8 mouse cellular contexts compared by ENCODE assay signal in the genomic region with DNA sequence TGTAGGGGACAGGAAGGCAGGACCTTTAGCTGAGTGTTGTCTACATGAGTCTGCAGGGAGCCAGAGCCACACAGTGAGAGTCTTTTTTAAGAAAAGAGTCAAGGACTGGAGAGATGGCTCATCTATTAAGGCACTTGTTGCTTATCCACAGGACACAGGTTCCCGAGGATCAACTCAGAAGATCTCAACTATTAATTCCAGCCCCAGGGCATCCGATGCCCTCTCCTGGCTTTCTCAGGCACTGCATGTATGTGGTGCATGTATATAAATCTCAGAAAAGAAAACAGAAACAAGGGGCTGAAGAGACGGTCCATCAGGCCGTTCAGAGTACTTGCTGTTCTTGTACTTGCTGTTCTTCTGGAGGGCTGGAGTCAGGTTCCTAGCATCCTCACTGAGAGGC. TPM values are rescaled to one million over a fixed set of nuclear protein-coding genes. Genes with fewer than 3 reads are reported as not detected.
DNase-seq lines count a peak whose midpoint lies in the region; ATAC-seq and TF ChIP-seq lines count a peak whose summit lies in the region.
"Had no signal": no experiment of that assay in that cellular context is flagged by ENCODE, and none has a peak within 500 bp of the region (broad histone marks: within the 10 kb centered on the region; RNA-seq: fewer than 3 reads in every experiment).

No protein-coding gene starts in this region.

- no peak overlapping the region for H3K4me3 ChIP-seq in intestine, embryonic 14.5 days (ENCODE audit: low read depth, low read length)
- no peak overlapping the region for H3K4me3 ChIP-seq in intestine, embryonic 16.5 days (ENCODE audit: low read length)
- H3K4me3 ChIP-seq in E14TG2a.4 (replicated peaks; ENCODE audit: low read length) = no peak overlapping the region
- H3K4me3 ChIP-seq: liver, embryonic 13.5 days had no signal

- peak; percentile 73 for DNase-seq in intestine, embryonic 14.5 days (ENCODE audit: low spot score)
- DNase-seq in NIH3T3 (ENCODE audit: low read depth) = peak; percentile 83
- DNase-seq in kidney, postnatal 36 days = peak; percentile 43 to 74
- DNase-seq in thymus, postnatal 36 days = peak; percentile 25 to 33
- no peak for DNase-seq in urinary bladder, postnatal 36 days (ENCODE audit: low spot score in 2 of 2)
- DNase-seq: liver, embryonic 13.5 days had no signal

- TF ChIP-seq CTCF in E14TG2a.4 (conservative IDR thresholded peaks at IDR 0.05; ENCODE audit: low read length) = peak; percentile 80

- H3K4me2 ChIP-seq in intestine, embryonic 14.5 days (ENCODE audit: low read length) = no peak overlapping the region
- H3K4me2 ChIP-seq in intestine, embryonic 16.5 days (ENCODE audit: low read depth, low read length) = no peak overlapping the region
- H3K4me2 ChIP-seq: liver, embryonic 13.5 days had no signal

- no peak overlapping the region for H3K9ac ChIP-seq in intestine, embryonic 14.5 days (ENCODE audit: low read length)
- H3K9ac ChIP-seq in intestine, embryonic 16.5 days (ENCODE audit: low read depth, low read length) = no peak overlapping the region
- H3K9ac ChIP-seq: liver, embryonic 13.5 days had no signal

- ATAC-seq in intestine, embryonic 14.5 days (replicated peaks; ENCODE audit: low FRiP score, low TSS enrichment, low read depth) = no peak
- no peak for ATAC-seq in intestine, embryonic 16.5 days

- no peaks in the 10 kb centered on the region for H3K27me3 ChIP-seq in intestine, embryonic 14.5 days (replicated peaks; ENCODE audit: control insufficient read depth, insufficient read depth, low read length)
- H3K27me3 ChIP-seq in intestine, embryonic 16.5 days (replicated peaks; ENCODE audit: control insufficient read depth, insufficient read depth, low read length) = no peaks in the 10 kb centered on the region
- no peaks in the 10 kb centered on the region for H3K27me3 ChIP-seq in E14TG2a.4 (ENCODE audit: insufficient read depth, low read length)
- H3K27me3 ChIP-seq: liver, embryonic 13.5 days had no signal

- H3K9me3 ChIP-seq in intestine, embryonic 14.5 days (ENCODE audit: control insufficient read depth, low read length) = no peaks in the 10 kb centered on the region
- H3K9me3 ChIP-seq in intestine, embryonic 16.5 days (ENCODE audit: control insufficient read depth, low read length) = no peaks in the 10 kb centered on the region
- H3K9me3 ChIP-seq in E14TG2a.4 (ENCODE audit: low read length) = no peaks in the 10 kb centered on the region
- H3K9me3 ChIP-seq: liver, embryonic 13.5 days had no signal

- H3K27ac ChIP-seq in intestine, embryonic 14.5 days (ENCODE audit: low read depth) = no peak overlapping the region
- H3K27ac ChIP-seq in intestine, embryonic 16.5 days (ENCODE audit: low read length) = no peak overlapping the region
- H3K27ac ChIP-seq: liver, embryonic 13.5 days had no signal

- peaks cover 13% of the 10 kb centered on the region for H3K4me1 ChIP-seq in intestine, embryonic 14.5 days (replicated peaks; ENCODE audit: control insufficient read depth, insufficient read depth, low read length)
- H3K4me1 ChIP-seq in intestine, embryonic 16.5 days (ENCODE audit: control insufficient read depth, insufficient read depth, low read length) = peaks cover 17% of the 10 kb centered on the region
- peaks cover 36% of the 10 kb centered on the region for H3K4me1 ChIP-seq in E14TG2a.4 (replicated peaks; ENCODE audit: low read depth, low read length)

- 44% methylated on average over 4 of the region's 4 CpGs for WGBS in intestine, embryonic 14.5 days
- WGBS in intestine, embryonic 16.5 days = 34% methylated on average over 4 of the region's 4 CpGs

- H3K36me3 ChIP-seq in intestine, embryonic 14.5 days (ENCODE audit: control insufficient read depth, insufficient read depth, low read length) = peaks cover 18% of the 10 kb centered on the region
- H3K36me3 ChIP-seq in intestine, embryonic 16.5 days (ENCODE audit: control insufficient read depth, insufficient read depth, low read length) = no peaks in the 10 kb centered on the region
- peaks cover 14% of the 10 kb centered on the region for H3K36me3 ChIP-seq in E14TG2a.4 (ENCODE audit: insufficient read depth, low read length)

RNA-seq across cellular contexts. Expression of gene Actr1a, which starts 3.5 kb away (rescaled TPM):
- 127 and 142 TPM in 2 replicates for polyA plus RNA-seq in intestine, embryonic 14.5 days (2014; fragmentation: Nextera tagmentation; extraction: Ambion mirVana)
- polyA plus RNA-seq in intestine, embryonic 16.5 days (2015; fragmentation: Nextera tagmentation; extraction: Ambion mirVana) = 116 and 119 TPM in 2 replicates

RNA-seq across cellular contexts. Expression of gene Sufu, which starts 4.7 kb away (rescaled TPM):
- 30.3 and 32.3 TPM in 2 replicates for polyA plus RNA-seq in intestine, embryonic 14.5 days (2014; fragmentation: Nextera tagmentation; extraction: Ambion mirVana)
- polyA plus RNA-seq in intestine, embryonic 16.5 days (2015; fragmentation: Nextera tagmentation; extraction: Ambion mirVana) = 20.5 and 20.7 TPM in 2 replicates

RNA-seq across cellular contexts. Expression of gene 2310034G01Rik, which starts 41.9 kb away (rescaled TPM):
- 1.7 and 2.0 TPM in 2 replicates for polyA plus RNA-seq in intestine, embryonic 14.5 days (2014; fragmentation: Nextera tagmentation; extraction: Ambion mirVana)
- 1.3 and 1.5 TPM in 2 replicates for polyA plus RNA-seq in intestine, embryonic 16.5 days (2015; fragmentation: Nextera tagmentation; extraction: Ambion mirVana)

RNA-seq across cellular contexts. Expression of gene Mfsd13a, which starts 51.1 kb away (rescaled TPM):
- polyA plus RNA-seq in intestine, embryonic 14.5 days (2014; fragmentation: Nextera tagmentation; extraction: Ambion mirVana) = 12.3 and 12.7 TPM in 2 replicates
- 16.2 and 16.3 TPM in 2 replicates for polyA plus RNA-seq in intestine, embryonic 16.5 days (2015; fragmentation: Nextera tagmentation; extraction: Ambion mirVana)

RNA-seq across cellular contexts. Expression of gene Cuedc2, which starts 53.5 kb away (rescaled TPM):
- polyA plus RNA-seq in intestine, embryonic 14.5 days (2014; fragmentation: Nextera tagmentation; extraction: Ambion mirVana) = 154 and 176 TPM in 2 replicates
- polyA plus RNA-seq in intestine, embryonic 16.5 days (2015; fragmentation: Nextera tagmentation; extraction: Ambion mirVana) = 127 and 132 TPM in 2 replicates

Comparison
In these comparisons a context has a peak if more than half of its experiments do, and no peak if none do; other contexts are left out.
1. DNase-seq: peak in intestine, embryonic 14.5 days (single experiment), NIH3T3 (single experiment), kidney, postnatal 36 days (2 of 2) and thymus, postnatal 36 days (2 of 2); none in urinary bladder, postnatal 36 days (0 of 2).